Comparison of ENCODE assay signal across 11 mouse cellular contexts in genomic region chr19:5093481-5094242, GRCm38 (mm10). TPM values are rescaled to one million over a fixed set of nuclear protein-coding genes. Genes with fewer than 3 reads are reported as not detected.
A peak's percentile ranks its signal among the peaks of the same experiment; 100 is the strongest.
DNase-seq lines count a peak whose midpoint lies in the region; ATAC-seq and TF ChIP-seq lines count a peak whose summit lies in the region.
"Had no signal": no experiment of that assay in that cellular context is flagged by ENCODE, and none has a peak within 500 bp of the region (broad histone marks: within the 10 kb centered on the region; RNA-seq: fewer than 3 reads in every experiment).

No protein-coding gene starts in this region.

- peaks cover 41% of the 10 kb centered on the region for H3K4me1 ChIP-seq in hindbrain, postnatal 0 days (ENCODE audit: insufficient read depth, low read length)
- peaks cover 76% of the 10 kb centered on the region for H3K4me1 ChIP-seq in neural tube, embryonic 15.5 days

- DNase-seq in cerebellum, adult 11-12 months, result peak; percentile 74
- DNase-seq in left cerebral cortex, adult 2 months (ENCODE audit: extremely low spot score in 1 of 2, low spot score in 2 of 2), result no peak
- DNase-seq in left cerebral cortex, postnatal 36 days (ENCODE audit: low spot score in 2 of 2), result no peak
- DNase-seq in hindbrain, postnatal 0 days (ENCODE audit: low spot score), result no peak
- DNase-seq in right cerebral cortex, postnatal 4 days, result no peak
- DNase-seq in spleen, postnatal 4 days (ENCODE audit: low spot score in 2 of 2), result no peak

- no peak overlapping the region for H3K9ac ChIP-seq in hindbrain, postnatal 0 days (replicated peaks; ENCODE audit: low read length)
- H3K9ac ChIP-seq in neural tube, embryonic 15.5 days (replicated peaks), result peak overlapping the region; percentile 99; the same call in 1 of the 2 replicates
- H3K9ac ChIP-seq: liver, embryonic 13.5 days had no signal

- intact Hi-C loops in left cerebral cortex, adult 2 months (cut with DNase I), result loop anchor here (1.0 kb wide), 1 partner anchor 58 kb away; no protein-coding TSS in a partner anchor
- intact Hi-C loops in left cerebral cortex, postnatal 36 days (cut with DNase I), result no loop called here

- H3K27ac ChIP-seq in left cerebral cortex, adult 2 months, result peak overlapping the region; percentile 78
- peak overlapping the region; percentile 94 for H3K27ac ChIP-seq in hindbrain, postnatal 0 days
- H3K27ac ChIP-seq in neural tube, embryonic 15.5 days (replicated peaks), result peak overlapping the region; percentile 95
- H3K27ac ChIP-seq: liver, embryonic 13.5 days had no signal

- no peak overlapping the region for H3K4me3 ChIP-seq in left cerebral cortex, adult 2 months
- 0 out of 2 replicates have a peak overlapping the region, but pooled peaks have one; percentile 28 for H3K4me3 ChIP-seq in hindbrain, postnatal 0 days (ENCODE audit: low read length)
- peak overlapping the region; percentile 90; the same call in 1 of the 2 replicates for H3K4me3 ChIP-seq in neural tube, embryonic 15.5 days (replicated peaks)
- H3K4me3 ChIP-seq: erythroblast, embryonic 14.5 days; liver, embryonic 13.5 days had no signal

- H3K36me3 ChIP-seq in hindbrain, postnatal 0 days (ENCODE audit: insufficient read depth, low read length), result peaks cover 16% of the 10 kb centered on the region; the same call in 1 of the 2 replicates
- H3K36me3 ChIP-seq in neural tube, embryonic 15.5 days, result peaks cover 39% of the 10 kb centered on the region

- WGBS in hindbrain, postnatal 0 days, result 69% methylated on average over 12 of the region's 12 CpGs
- WGBS in neural tube, embryonic 15.5 days, result 74% methylated on average over 12 of the region's 12 CpGs

- H3K4me2 ChIP-seq in hindbrain, postnatal 0 days (ENCODE audit: low read depth, low read length), result peak overlapping the region; percentile 85
- peak overlapping the region; percentile 80 for H3K4me2 ChIP-seq in neural tube, embryonic 15.5 days
- H3K4me2 ChIP-seq: liver, embryonic 13.5 days had no signal

- H3K9me3 ChIP-seq in hindbrain, postnatal 0 days (ENCODE audit: low read length), result no peaks in the 10 kb centered on the region
- no peaks in the 10 kb centered on the region for H3K9me3 ChIP-seq in neural tube, embryonic 15.5 days (replicated peaks)
- H3K9me3 ChIP-seq: liver, embryonic 13.5 days had no signal

- no peak for TF ChIP-seq CTCF in left cerebral cortex, adult 2 months (IDR thresholded peaks at IDR 0.05)
- no peak for TF ChIP-seq CTCF in hindbrain, postnatal 0 days (IDR thresholded peaks at IDR 0.05; ENCODE audit: low read depth)

- H3K27me3 ChIP-seq in hindbrain, postnatal 0 days (ENCODE audit: insufficient read depth, low read length), result no peaks in the 10 kb centered on the region
- H3K27me3 ChIP-seq in neural tube, embryonic 15.5 days (replicated peaks), result no peaks in the 10 kb centered on the region

- no peak for ATAC-seq in cerebellum, adult (ENCODE audit: insufficient number of reproducible peaks, low FRiP score, low TSS enrichment)
- ATAC-seq in hindbrain, postnatal 0 days, result peak; percentile 0; the same call in 1 of the 2 replicates
- ATAC-seq in neural tube, embryonic 15.5 days (ENCODE audit: low FRiP score), result no peak

RNA-seq across cellular contexts. Expression of gene Cnih2, which starts 4.7 kb away (rescaled TPM):
- total RNA-seq in left cerebral cortex, adult 2 months (2021), result 100 to 1,000 TPM; 214 to 247 TPM
- 100 to 1,000 TPM; 260 to 267 TPM for total RNA-seq in left cerebral cortex, postnatal 36 days (2021)
- 549 and 573 TPM in 2 replicates for total RNA-seq in hindbrain, postnatal 0 days (2014; rRNA removed)
- 358 and 397 TPM in 2 replicates for polyA plus RNA-seq in hindbrain, postnatal 0 days (2015; fragmentation: Nextera tagmentation; extraction: Ambion mirVana)
- polyA plus RNA-seq in neural tube, embryonic 15.5 days (2015; fragmentation: Nextera tagmentation; extraction: Ambion mirVana), result 294 and 369 TPM in 2 replicates
- total RNA-seq: monocyte, adult 5-6 weeks had no signal

RNA-seq across cellular contexts. Expression of gene Yif1a, which starts 5.3 kb away (rescaled TPM):
- total RNA-seq in left cerebral cortex, adult 2 months (2021), result 10 to 100 TPM; 23.4 to 25.7 TPM
- total RNA-seq in left cerebral cortex, postnatal 36 days (2021), result 10 to 100 TPM; 24.8 to 26.1 TPM
- 59.7 and 69.0 TPM in 2 replicates for total RNA-seq in hindbrain, postnatal 0 days (2014; rRNA removed)
- polyA plus RNA-seq in hindbrain, postnatal 0 days (2015; fragmentation: Nextera tagmentation; extraction: Ambion mirVana), result 66.6 and 68.0 TPM in 2 replicates
- 56.8 and 66.1 TPM in 2 replicates for polyA plus RNA-seq in neural tube, embryonic 15.5 days (2015; fragmentation: Nextera tagmentation; extraction: Ambion mirVana)

RNA-seq across cellular contexts. Expression of gene Tmem151a, which starts 8.3 kb away (rescaled TPM):
- total RNA-seq in left cerebral cortex, adult 2 months (2021), result 100 to 1,000 TPM; 154 to 156 TPM
- total RNA-seq in left cerebral cortex, postnatal 36 days (2021), result 100 to 1,000 TPM; 152 to 188 TPM
- 68.9 and 76.6 TPM in 2 replicates for total RNA-seq in hindbrain, postnatal 0 days (2014; rRNA removed)
- 61.0 and 71.5 TPM in 2 replicates for polyA plus RNA-seq in hindbrain, postnatal 0 days (2015; fragmentation: Nextera tagmentation; extraction: Ambion mirVana)
- polyA plus RNA-seq in neural tube, embryonic 15.5 days (2015; fragmentation: Nextera tagmentation; extraction: Ambion mirVana), result 29.7 and 38.5 TPM in 2 replicates
- polyA plus RNA-seq: erythroblast, embryonic 14.5 days had no signal

RNA-seq across cellular contexts. Expression of gene Rab1b, which starts 13.2 kb away (rescaled TPM):
- 100 to 1,000 TPM; 144 to 157 TPM for total RNA-seq in left cerebral cortex, adult 2 months (2021)
- 100 to 1,000 TPM; 141 to 170 TPM for total RNA-seq in left cerebral cortex, postnatal 36 days (2021)
- 272 and 291 TPM in 2 replicates for total RNA-seq in hindbrain, postnatal 0 days (2014; rRNA removed)
- 229 and 230 TPM in 2 replicates for polyA plus RNA-seq in hindbrain, postnatal 0 days (2015; fragmentation: Nextera tagmentation; extraction: Ambion mirVana)
- polyA plus RNA-seq in neural tube, embryonic 15.5 days (2015; fragmentation: Nextera tagmentation; extraction: Ambion mirVana), result 205 and 218 TPM in 2 replicates

RNA-seq across cellular contexts. Expression of gene Klc2, which starts 24.7 kb away (rescaled TPM):
- total RNA-seq in left cerebral cortex, adult 2 months (2021), result 100 to 1,000 TPM; 279 to 291 TPM
- 100 to 1,000 TPM; 255 to 284 TPM for total RNA-seq in left cerebral cortex, postnatal 36 days (2021)
- total RNA-seq in hindbrain, postnatal 0 days (2014; rRNA removed), result 191 and 227 TPM in 2 replicates
- polyA plus RNA-seq in hindbrain, postnatal 0 days (2015; fragmentation: Nextera tagmentation; extraction: Ambion mirVana), result 75.6 and 76.6 TPM in 2 replicates
- 82.4 and 94.5 TPM in 2 replicates for polyA plus RNA-seq in neural tube, embryonic 15.5 days (2015; fragmentation: Nextera tagmentation; extraction: Ambion mirVana)
